ENCODE assay signal across 8 mouse cellular contexts in genomic region chr11:109347242-109347959, GRCm38 (mm10). TPM values are rescaled to one million over a fixed set of nuclear protein-coding genes. Genes with fewer than 3 reads are reported as not detected.
A peak's percentile ranks its signal among the peaks of the same experiment; 100 is the strongest.
DNase-seq lines count a peak whose midpoint lies in the region; ATAC-seq and TF ChIP-seq lines count a peak whose summit lies in the region.

No protein-coding gene starts in this region.

- H3K27ac ChIP-seq in heart, adult 2 months: peak overlapping the region; percentile 76
- H3K27ac ChIP-seq in liver, embryonic 11.5 days (ENCODE audit: low read depth, low read length): peak overlapping the region; percentile 42; the same call in 1 of the 2 replicates

- no peaks in the 10 kb centered on the region for H3K9me3 ChIP-seq in liver, embryonic 11.5 days (ENCODE audit: control insufficient read depth, low read length)

- DNase-seq in layer of hippocampus, adult 11-12 months (ENCODE audit: low spot score): peak; percentile 81
- DNase-seq in layer of hippocampus, adult 9-10 months (ENCODE audit: low spot score): no peak
- DNase-seq in cerebellum, postnatal 36 days: peak; percentile 91
- DNase-seq in heart, adult 2 months: peak; percentile 84 to 91
- peak; percentile 89 to 91 for DNase-seq in kidney, adult 8-10 months
- no peak for DNase-seq in liver, embryonic 11.5 days (ENCODE audit: low spot score)
- DNase-seq in natural killer cell, adult 2 months (ENCODE audit: low spot score in 2 of 2): peak; percentile 42 to 47
- peak; percentile 90 for DNase-seq in testis, postnatal 10 days (ENCODE audit: low spot score)

- no peak for TF ChIP-seq CTCF in heart, adult 2 months (IDR thresholded peaks at IDR 0.05)

- intact Hi-C loops in heart, adult 2 months (cut with DNase I): loop anchor here (5.0 kb wide), 1 partner anchor 80 kb away; the partner anchor contains the start of gene Amz2

- TF ChIP-seq POLR2A in heart, adult 2 months (IDR thresholded peaks at IDR 0.05; ENCODE audit: insufficient read depth, low read depth, low read length): no peak

- TF ChIP-seq EP300 in heart, adult 2 months (IDR thresholded peaks at IDR 0.05; ENCODE audit: insufficient read depth, low read depth, low read length): 0 out of 2 replicates have a peak, but pooled peaks have one; percentile 46

- H3K4me2 ChIP-seq in liver, embryonic 11.5 days: no peak overlapping the region

- H3K79me2 ChIP-seq in heart, adult 2 months (replicated peaks; ENCODE audit: control insufficient read depth, insufficient read depth, low read length): no peaks in the 10 kb centered on the region

- WGBS in heart, adult 2 months: 3% methylated on average over 10 of the region's 10 CpGs
- 27% methylated on average over 10 of the region's 10 CpGs for WGBS in liver, embryonic 11.5 days

- H3K36me3 ChIP-seq in heart, adult 2 months (ENCODE audit: control insufficient read depth, insufficient read depth, low read length): no peaks in the 10 kb centered on the region
- H3K36me3 ChIP-seq in liver, embryonic 11.5 days (ENCODE audit: control insufficient read depth, insufficient read depth, low read length): no peaks in the 10 kb centered on the region

- no peak overlapping the region for H3K4me3 ChIP-seq in heart, adult 2 months
- H3K4me3 ChIP-seq in liver, embryonic 11.5 days (ENCODE audit: low read depth, low read length): no peak overlapping the region

- no peaks in the 10 kb centered on the region for H3K27me3 ChIP-seq in heart, adult 2 months (ENCODE audit: control insufficient read depth, insufficient read depth, low read length)
- no peaks in the 10 kb centered on the region for H3K27me3 ChIP-seq in liver, embryonic 11.5 days (replicated peaks; ENCODE audit: control insufficient read depth, insufficient read depth, low read length)

- H3K9ac ChIP-seq in heart, adult 2 months (ENCODE audit: low read depth, low read length): 0 out of 2 replicates have a peak overlapping the region, but pooled peaks have one; percentile 22
- H3K9ac ChIP-seq in liver, embryonic 11.5 days (ENCODE audit: low read depth, low read length): no peak overlapping the region

- ATAC-seq in liver, embryonic 11.5 days (replicated peaks; ENCODE audit: low FRiP score): peak; percentile 65

- peaks cover 10% of the 10 kb centered on the region for H3K4me1 ChIP-seq in heart, adult 2 months (ENCODE audit: control insufficient read depth, insufficient read depth, low read length)
- peaks cover 24% of the 10 kb centered on the region for H3K4me1 ChIP-seq in liver, embryonic 11.5 days (replicated peaks; ENCODE audit: control insufficient read depth, insufficient read depth, low read length)

RNA-seq across cellular contexts. Expression of gene Gna13, which starts 15.2 kb away (rescaled TPM):
- 10 to 100 TPM; 30.8 to 30.9 TPM for total RNA-seq in heart, adult 2 months (2021)
- polyA plus RNA-seq in heart, adult 2 months (2012; rRNA removed): 12.7 and 21.1 TPM in 2 replicates
- 24.9 and 25.3 TPM in 2 replicates for polyA plus RNA-seq in liver, embryonic 11.5 days (2014; fragmentation: Nextera tagmentation; extraction: Ambion mirVana)

RNA-seq across cellular contexts. Expression of gene Rgs9, which starts 49.5 kb away (rescaled TPM):
- total RNA-seq in heart, adult 2 months (2021): under 1 TPM in 1 of 2 experiments, not detected in 1; 0.09 TPM
- polyA plus RNA-seq in heart, adult 2 months (2012; rRNA removed): 0.21 and 0.32 TPM in 2 replicates
- polyA plus RNA-seq in liver, embryonic 11.5 days (2014; fragmentation: Nextera tagmentation; extraction: Ambion mirVana): 0.18 and 0.25 TPM in 2 replicates

Comparison
In these comparisons a context has a peak if more than half of its experiments do, and no peak if none do; other contexts are left out.
1. DNase-seq: peak in layer of hippocampus, adult 11-12 months (single experiment), cerebellum, postnatal 36 days (2 of 2), heart, adult 2 months (2 of 2), kidney, adult 8-10 months (2 of 2), natural killer cell, adult 2 months (2 of 2) and testis, postnatal 10 days (single experiment); none in layer of hippocampus, adult 9-10 months (single experiment) and liver, embryonic 11.5 days (single experiment).